Mouse (Mus musculus): ENCODE data around the gene Nedd9. TPM values are rescaled to one million over a fixed set of nuclear protein-coding genes. Genes with fewer than 3 reads are reported as not detected.

Nedd9 gene
- total and polyA plus RNA-seq, 3 experiments = 0.15 to 0.25 TPM; not detected in 1

GRCm38 (mm10) chr13:41409291-41409690 lies 77.9 kb downstream of the Nedd9 start:
- Histone ChIP-seq H3K27me3 (ENCODE audit: control insufficient read depth in 1 of 2, insufficient read depth in 2 of 2, low read length in 2 of 2) (no peaks in the 10 kb centered on the region), H3K4me3 (ENCODE audit: control insufficient read depth in 1 of 2, insufficient read depth in 1 of 2, low read depth in 2 of 2, low read length in 2 of 2) (no peak overlapping the region), H3K27ac (ENCODE audit: control insufficient read depth, low read depth, low read length) (no peak overlapping the region), H3K9me3 (replicated peaks; ENCODE audit: insufficient read depth, low read length) (no peaks in the 10 kb centered on the region), H3K36me3 (ENCODE audit: control insufficient read depth in 1 of 2, insufficient read depth in 2 of 2, low read length in 2 of 2) (no peaks in the 10 kb centered on the region), H3K9ac (ENCODE audit: control insufficient read depth, low read depth, low read length, poor library complexity, severe bottlenecking) (no peak overlapping the region), H3K79me2 (ENCODE audit: control insufficient read depth, insufficient read depth, low read length, poor library complexity) (no peaks in the 10 kb centered on the region), H3K4me1 (ENCODE audit: control insufficient read depth in 1 of 2, insufficient read depth in 2 of 2, low read length in 2 of 2) (no peaks in the 10 kb centered on the region)
- no peak for DNase-seq (ENCODE audit: low read depth, low spot score)
- no peak for TF ChIP-seq USF1 (IDR thresholded peaks at IDR 0.05; ENCODE audit: low read depth, low read length)
- no peak for TF ChIP-seq MXI1 (IDR thresholded peaks at IDR 0.05; ENCODE audit: low read depth, low read length)
- no peak for TF ChIP-seq RAD21 (IDR thresholded peaks at IDR 0.05; ENCODE audit: low read depth, low read length)
- no peak for TF ChIP-seq MAZ (IDR thresholded peaks at IDR 0.05; ENCODE audit: low read depth, low read length)
- TF ChIP-seq CHD2 (IDR thresholded peaks at IDR 0.05; ENCODE audit: low read length) = no peak
- TF ChIP-seq POLR2AphosphoS5 (IDR thresholded peaks at IDR 0.05; ENCODE audit: borderline replicate concordance, low read depth, low read length) = no peak
- TF ChIP-seq CTCF (IDR thresholded peaks at IDR 0.05 in 2 of 3, conservative IDR thresholded peaks at IDR 0.05 in 1 of 3; ENCODE audit: control insufficient read depth in 1 of 3, insufficient read depth in 1 of 3, low read depth in 2 of 3, low read length in 3 of 3, poor library complexity in 1 of 3, severe bottlenecking in 1 of 3) = no peak
- no peak for TF ChIP-seq KAT2A (conservative IDR thresholded peaks at IDR 0.05; ENCODE audit: low read depth, low read length)
- no peak for TF ChIP-seq MYC (IDR thresholded peaks at IDR 0.05; ENCODE audit: low read depth, low read length)
- no peak for TF ChIP-seq TBP (IDR thresholded peaks at IDR 0.05; ENCODE audit: low read depth, low read length)
- TF ChIP-seq NRF1 (IDR thresholded peaks at IDR 0.05; ENCODE audit: insufficient read depth, low read depth, low read length, poor library complexity, severe bottlenecking) = no peak
- TF ChIP-seq ZKSCAN1 (IDR thresholded peaks at IDR 0.05; ENCODE audit: low read depth, low read length) = no peak
- TF ChIP-seq ZC3H11A (IDR thresholded peaks at IDR 0.05; ENCODE audit: low read depth, low read length) = no peak
- no peak for TF ChIP-seq HCFC1 (IDR thresholded peaks at IDR 0.05; ENCODE audit: low read depth, low read length)
- TF ChIP-seq SIN3A (IDR thresholded peaks at IDR 0.05; ENCODE audit: low read length) = no peak
- TF ChIP-seq E2F4 (IDR thresholded peaks at IDR 0.05; ENCODE audit: borderline replicate concordance, low read depth, low read length) = no peak
- TF ChIP-seq MEF2A (IDR thresholded peaks at IDR 0.05; ENCODE audit: extremely low read depth, insufficient replicate concordance, low read depth, low read length, poor library complexity, severe bottlenecking) = no peak
- TF ChIP-seq BHLHE40 (IDR thresholded peaks at IDR 0.05; ENCODE audit: borderline replicate concordance, low read depth, low read length) = no peak
- TF ChIP-seq SMC3 (IDR thresholded peaks at IDR 0.05; ENCODE audit: low read depth, low read length) = no peak

DNA sequence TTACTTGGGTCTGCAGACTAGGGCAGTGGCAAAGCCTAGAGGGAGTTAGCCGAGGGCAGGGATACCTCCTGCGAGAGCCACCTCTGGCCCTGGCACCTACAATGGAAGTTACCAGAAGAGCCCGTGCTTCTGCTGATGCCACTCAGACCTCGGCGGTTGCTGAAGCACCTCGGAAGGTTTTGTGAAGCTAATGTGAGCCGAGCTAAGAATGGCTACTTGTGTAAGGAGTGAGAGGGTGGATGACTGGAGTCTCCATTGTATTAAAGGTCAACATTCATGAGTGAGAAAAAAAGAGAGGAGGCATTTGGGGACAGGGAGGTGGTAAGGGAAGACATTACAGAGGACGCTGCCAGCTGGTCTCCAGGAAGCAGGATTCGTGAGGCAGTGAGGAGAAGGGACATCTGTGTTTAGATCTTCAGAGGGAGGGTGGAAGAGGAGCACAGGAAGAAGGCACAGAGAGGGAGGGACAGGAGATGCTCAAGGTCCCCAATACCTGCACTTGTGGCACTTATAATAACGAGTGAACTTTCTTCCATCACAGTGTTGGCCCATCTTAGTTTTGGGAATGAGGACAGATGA lies 78.7 kb downstream of the Nedd9 start:
- Histone ChIP-seq H3K4me3 (ENCODE audit: control insufficient read depth in 1 of 2, insufficient read depth in 1 of 2, low read depth in 2 of 2, low read length in 2 of 2) (no peak overlapping the region), H3K9ac (ENCODE audit: control insufficient read depth, low read depth, low read length, poor library complexity, severe bottlenecking) (no peak overlapping the region), H3K9me3 (replicated peaks; ENCODE audit: insufficient read depth, low read length) (no peaks in the 10 kb centered on the region), H3K27ac (ENCODE audit: control insufficient read depth, low read depth, low read length) (no peak overlapping the region), H3K27me3 (ENCODE audit: control insufficient read depth in 1 of 2, insufficient read depth in 2 of 2, low read length in 2 of 2) (no peaks in the 10 kb centered on the region), H3K79me2 (ENCODE audit: control insufficient read depth, insufficient read depth, low read length, poor library complexity) (no peaks in the 10 kb centered on the region), H3K4me1 (ENCODE audit: control insufficient read depth in 1 of 2, insufficient read depth in 2 of 2, low read length in 2 of 2) (no peaks in the 10 kb centered on the region), H3K36me3 (ENCODE audit: control insufficient read depth in 1 of 2, insufficient read depth in 2 of 2, low read length in 2 of 2) (no peaks in the 10 kb centered on the region)
- no peak for DNase-seq (ENCODE audit: low read depth, low spot score)
- no peak for TF ChIP-seq ZKSCAN1 (IDR thresholded peaks at IDR 0.05; ENCODE audit: low read depth, low read length)
- TF ChIP-seq TCF12 (IDR thresholded peaks at IDR 0.05; ENCODE audit: low read depth, low read length) = no peak
- TF ChIP-seq GATA1 (IDR thresholded peaks at IDR 0.05; ENCODE audit: low read depth, low read length) = no peak
- TF ChIP-seq MEF2A (IDR thresholded peaks at IDR 0.05; ENCODE audit: extremely low read depth, insufficient replicate concordance, low read depth, low read length, poor library complexity, severe bottlenecking) = no peak
- TF ChIP-seq SMC3 (IDR thresholded peaks at IDR 0.05; ENCODE audit: low read depth, low read length) = no peak
- no peak for TF ChIP-seq ELF1 (IDR thresholded peaks at IDR 0.05; ENCODE audit: low read depth, low read length)
- TF ChIP-seq GABPA (IDR thresholded peaks at IDR 0.05; ENCODE audit: low read depth, low read length) = no peak
- TF ChIP-seq CHD2 (IDR thresholded peaks at IDR 0.05; ENCODE audit: low read length) = no peak
- no peak for TF ChIP-seq RCOR1 (IDR thresholded peaks at IDR 0.05; ENCODE audit: low read depth, low read length)
- TF ChIP-seq ZMIZ1 (IDR thresholded peaks at IDR 0.05; ENCODE audit: low read depth, low read length) = no peak
- TF ChIP-seq JUND (IDR thresholded peaks at IDR 0.05; ENCODE audit: low read depth, low read length) = no peak
- TF ChIP-seq ETS1 (IDR thresholded peaks at IDR 0.05; ENCODE audit: low read depth, low read length) = no peak
- TF ChIP-seq NRF1 (IDR thresholded peaks at IDR 0.05; ENCODE audit: insufficient read depth, low read depth, low read length, poor library complexity, severe bottlenecking) = no peak
